In the genomic region with DNA sequence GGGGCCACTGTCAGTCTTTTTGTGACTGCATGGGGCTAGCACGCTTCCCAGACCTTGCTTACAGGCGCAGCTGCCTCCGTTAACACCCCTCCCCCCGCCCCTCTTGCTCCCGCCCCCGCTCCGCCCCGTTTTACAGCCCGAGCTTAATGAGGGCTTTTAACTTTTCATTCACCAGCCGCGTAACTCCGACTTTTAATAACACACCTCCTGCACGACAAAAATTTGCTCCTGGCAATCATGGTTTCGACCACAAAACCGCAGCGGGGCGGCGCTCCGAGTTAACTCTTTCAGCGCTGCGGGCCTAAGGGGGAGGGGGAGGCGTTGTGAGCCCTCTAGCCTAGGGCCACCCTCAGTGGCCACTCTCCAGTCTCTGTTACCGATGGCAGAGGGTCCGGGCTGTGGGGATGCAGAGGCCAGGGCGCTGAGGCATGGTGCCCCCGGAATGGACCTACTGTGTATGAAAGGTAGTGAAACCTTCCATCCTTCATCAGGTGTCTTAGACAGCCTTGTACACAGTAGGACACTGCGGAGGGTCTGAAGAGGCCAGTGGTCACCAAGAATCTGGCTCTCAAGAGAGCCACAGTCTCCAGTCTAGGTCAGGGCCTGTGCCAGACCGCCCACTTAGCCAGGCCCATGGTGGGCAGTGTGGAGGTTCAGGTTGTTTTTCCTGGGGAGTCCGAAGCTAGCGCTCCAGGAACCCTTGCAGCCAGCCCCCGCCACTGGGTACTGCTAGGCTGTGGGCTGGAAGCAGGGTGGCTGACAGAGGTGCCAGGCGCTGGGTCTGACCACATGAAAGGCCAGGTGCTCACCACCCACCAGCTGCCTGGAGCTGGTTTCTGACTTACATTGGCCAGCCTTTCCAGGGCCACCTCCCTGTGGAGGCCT, we compare ENCODE assay signal across 9 mouse cellular contexts. TPM values are rescaled to one million over a fixed set of nuclear protein-coding genes. Genes with fewer than 3 reads are reported as not detected.
DNase-seq lines count a peak whose midpoint lies in the region; ATAC-seq and TF ChIP-seq lines count a peak whose summit lies in the region.
"Had no signal": no experiment of that assay in that cellular context is flagged by ENCODE, and none has a peak within 500 bp of the region (broad histone marks: within the 10 kb centered on the region; RNA-seq: fewer than 3 reads in every experiment).

No protein-coding gene starts in this region.

- TF ChIP-seq CTCF in layer of hippocampus, adult 2 months (conservative IDR thresholded peaks at IDR 0.05), result no peak

- H3K27me3 ChIP-seq in limb, embryonic 11.5 days (ENCODE audit: control insufficient read depth, insufficient read depth, low read length), result peaks cover 49% of the 10 kb centered on the region
- peaks cover 33% of the 10 kb centered on the region for H3K27me3 ChIP-seq in midbrain, embryonic 15.5 days (replicated peaks)

- no peaks in the 10 kb centered on the region for H3K9me3 ChIP-seq in limb, embryonic 11.5 days (ENCODE audit: control insufficient read depth, low read length)
- no peaks in the 10 kb centered on the region for H3K9me3 ChIP-seq in midbrain, embryonic 15.5 days

- WGBS in limb, embryonic 11.5 days, result 6% methylated on average over 32 of the region's 32 CpGs
- 14% methylated on average over 32 of the region's 32 CpGs for WGBS in midbrain, embryonic 15.5 days

- no peak overlapping the region for H3K27ac ChIP-seq in layer of hippocampus, adult 2 months
- H3K27ac ChIP-seq in limb, embryonic 11.5 days (replicated peaks; ENCODE audit: low read depth, low read length), result peak overlapping the region; percentile 36
- H3K27ac ChIP-seq in midbrain, embryonic 15.5 days, result no peak overlapping the region

- DNase-seq in layer of hippocampus, adult 2 months (ENCODE audit: low spot score in 2 of 2), result no peak
- no peak for DNase-seq in layer of hippocampus, postnatal 10 days (ENCODE audit: low spot score in 2 of 2)
- DNase-seq in c-Kit-positive CD71-negative TER-119-negative erythroid progenitor cells, embryonic 14.5 days (ENCODE audit: low read depth), result peak; percentile 49
- peak; percentile 41 to 47 for DNase-seq in heart, postnatal 14 days
- peak; percentile 84 for DNase-seq in limb, embryonic 11.5 days (ENCODE audit: low spot score)
- DNase-seq in thymus, postnatal 10 days (ENCODE audit: low spot score in 2 of 2), result peak; percentile 52 to 56
- no peak for DNase-seq in frontal cortex, postnatal 10 days (ENCODE audit: low spot score in 2 of 2)

- intact Hi-C loops in heart, postnatal 14 days (cut with DNase I), result loop anchor here (5.0 kb wide), 1 partner anchor 97 kb away; no protein-coding TSS in a partner anchor

- H3K9ac ChIP-seq in limb, embryonic 11.5 days (ENCODE audit: low read length), result peak overlapping the region; percentile 50
- peak overlapping the region; percentile 23 for H3K9ac ChIP-seq in midbrain, embryonic 15.5 days

- ATAC-seq in limb, embryonic 11.5 days (ENCODE audit: insufficient number of reproducible peaks, low FRiP score, low TSS enrichment, low read depth), result peak; percentile 52
- ATAC-seq in midbrain, embryonic 15.5 days (replicated peaks), result peak; percentile 35; the same call in 1 of the 2 replicates

- peak overlapping the region; percentile 48 for H3K4me3 ChIP-seq in layer of hippocampus, adult 2 months
- peak overlapping the region; percentile 20 for H3K4me3 ChIP-seq in limb, embryonic 11.5 days (ENCODE audit: low read depth, low read length)
- peak overlapping the region; percentile 36 for H3K4me3 ChIP-seq in midbrain, embryonic 15.5 days

- H3K4me2 ChIP-seq in limb, embryonic 11.5 days (ENCODE audit: low read depth, severe bottlenecking), result peak overlapping the region; percentile 47
- H3K4me2 ChIP-seq in midbrain, embryonic 15.5 days, result peak overlapping the region; percentile 60

- H3K4me1 ChIP-seq in limb, embryonic 11.5 days (ENCODE audit: control insufficient read depth, insufficient read depth, low read length), result peaks cover 60% of the 10 kb centered on the region
- H3K4me1 ChIP-seq in midbrain, embryonic 15.5 days, result peaks cover 53% of the 10 kb centered on the region

- H3K36me3 ChIP-seq in limb, embryonic 11.5 days (ENCODE audit: control insufficient read depth, insufficient read depth, low read length), result no peaks in the 10 kb centered on the region
- H3K36me3 ChIP-seq in midbrain, embryonic 15.5 days (replicated peaks), result no peaks in the 10 kb centered on the region

RNA-seq across cellular contexts. Expression of gene Grhl3, which starts 3.0 kb away (rescaled TPM):
- total RNA-seq in layer of hippocampus, adult 2 months (2021), result under 1 TPM; 0.56 to 0.97 TPM
- under 1 TPM; 0.30 to 0.65 TPM for total RNA-seq in layer of hippocampus, postnatal 10 days (2021)
- total RNA-seq in heart, postnatal 14 days (2021), result not detected
- 8.3 and 11.0 TPM in 2 replicates for polyA plus RNA-seq in limb, embryonic 11.5 days (2014; fragmentation: Nextera tagmentation; extraction: Ambion mirVana)
- 1.5 TPM in 2 replicates for polyA plus RNA-seq in midbrain, embryonic 15.5 days (2015; fragmentation: Nextera tagmentation; extraction: Ambion mirVana)
- total RNA-seq: adrenal gland, adult 18-20 months had no signal

Comparison
In these comparisons a context has a peak if more than half of its experiments do, and no peak if none do; other contexts are left out.
1. DNase-seq: peak in c-Kit-positive CD71-negative TER-119-negative erythroid progenitor cells, embryonic 14.5 days (single experiment), heart, postnatal 14 days (2 of 2), limb, embryonic 11.5 days (single experiment) and thymus, postnatal 10 days (2 of 2); none in layer of hippocampus, adult 2 months (0 of 2), layer of hippocampus, postnatal 10 days (0 of 2) and frontal cortex, postnatal 10 days (0 of 2).
2. Peak in every context shown above with its lines, with median percentiles within 50 percentile points of each other: H3K4me3 ChIP-seq.